Mouse (Mus musculus) heart, postnatal 36 days (tissue): Measurements from ENCODE around the gene Isca1. TPM values are rescaled to one million over a fixed set of nuclear protein-coding genes. Genes with fewer than 3 reads are reported as not detected.

Experiments
- total RNA-seq, 2 experiments: library from RNA; stranded (reverse); gene quantifications; 2 replicates each; pipeline ENCODE4 v1.2.3; 2021

Gene Isca1
- total RNA-seq, 2 experiments from 2014 or later = 215 to 228 TPM

Other genes with a start within 250 kb of the Isca1 start
- gene Agtpbp1, start 184.6 kb downstream of the Isca1 start, total RNA-seq = 100 to 1,000 TPM; 171 to 184 TPM
- gene Naa35, start 184.6 kb downstream of the Isca1 start, total RNA-seq = 10 to 100 TPM; 86.6 to 99.5 TPM
- gene Golm1, start 94.0 kb downstream of the Isca1 start, total RNA-seq = 10 to 100 TPM; 14.8 to 15.4 TPM
- gene 4921517D22Rik, start 75.7 kb downstream of the Isca1 start, total RNA-seq = not detected
- gene Spata31d1a, start 59.5 kb downstream of the Isca1 start, total RNA-seq = not detected
- gene Spata31d1b, start 57.5 kb downstream of the Isca1 start, total RNA-seq = not detected
- gene Spata31d1d, start 38.1 kb downstream of the Isca1 start, total RNA-seq = not detected
- gene 1700014D04Rik, start 23.1 kb downstream of the Isca1 start, total RNA-seq = not detected
- gene Gm49354, start 12.4 kb upstream of the Isca1 start, total RNA-seq = not detected
- 10 to 100 TPM; 44.6 to 45.8 TPM for gene Tut7, start 53.3 kb upstream of the Isca1 start, total RNA-seq